Mouse (Mus musculus): Measurements from ENCODE around the gene Itgb5. TPM values are rescaled to one million over a fixed set of nuclear protein-coding genes. Genes with fewer than 3 reads are reported as not detected.
A peak's percentile ranks its signal among the peaks of the same experiment; 100 is the strongest.

Gene Itgb5
- polyA plus RNA-seq, 1 experiment from 2014 or later: 42.4 TPM

GRCm38 (mm10) chr16:33938311-33939132 lies 109.1 kb downstream of the Itgb5 start:
- Histone ChIP-seq H3K27me3 (ENCODE audit: control insufficient read depth, insufficient read depth, low read length) (no peaks in the 10 kb centered on the region), H3K36me3 (ENCODE audit: control insufficient read depth, insufficient read depth, low read length) (no peaks in the 10 kb centered on the region), H3K9ac (ENCODE audit: low read depth, low read length) (peak overlapping the region; percentile 46), H3K4me3 (ENCODE audit: low read depth, low read length) (no peak overlapping the region), H3K27ac (ENCODE audit: low read depth, low read length) (peak overlapping the region; percentile 78), H3K9me3 (replicated peaks; ENCODE audit: control insufficient read depth, low read length) (no peaks in the 10 kb centered on the region), H3K4me2 (0 out of 2 replicates have a peak overlapping the region, but pooled peaks have one; percentile 6), H3K4me1 (ENCODE audit: control insufficient read depth, insufficient read depth, low read length) (peaks cover 70% of the 10 kb centered on the region)
- no peak for ATAC-seq (replicated peaks; ENCODE audit: insufficient number of reproducible peaks, low FRiP score, low TSS enrichment)
- 56% methylated on average over 12 of the region's 12 CpGs for WGBS (ENCODE audit: insufficient replicate concordance)

- H3K4me1 ChIP-seq (ENCODE audit: control insufficient read depth, insufficient read depth, low read length): peaks cover 67% of the 10 kb centered on the region
- H3K9ac ChIP-seq (ENCODE audit: low read depth, low read length): peak overlapping the region; percentile 28; the same call in 1 of the 2 replicates
- H3K9me3 ChIP-seq (replicated peaks; ENCODE audit: control insufficient read depth, low read length): no peaks in the 10 kb centered on the region
- no peak overlapping the region for H3K4me3 ChIP-seq (ENCODE audit: low read depth, low read length)
- WGBS (ENCODE audit: insufficient replicate concordance): 56% methylated on average over 2 of the region's 2 CpGs
- no peaks in the 10 kb centered on the region for H3K36me3 ChIP-seq (ENCODE audit: control insufficient read depth, insufficient read depth, low read length)
- no peak for ATAC-seq (replicated peaks; ENCODE audit: insufficient number of reproducible peaks, low FRiP score, low TSS enrichment)
- H3K27ac ChIP-seq (ENCODE audit: low read depth, low read length): peak overlapping the region; percentile 78
- no peaks in the 10 kb centered on the region for H3K27me3 ChIP-seq (ENCODE audit: control insufficient read depth, insufficient read depth, low read length)
- H3K4me2 ChIP-seq: 0 out of 2 replicates have a peak overlapping the region, but pooled peaks have one; percentile 6
Observed at GRCm38 (mm10) chr16:33939133-33939531, 109.7 kb downstream of the Itgb5 start.

- Histone ChIP-seq H3K4me1 (ENCODE audit: control insufficient read depth, insufficient read depth, low read length) (peaks cover 68% of the 10 kb centered on the region), H3K9me3 (replicated peaks; ENCODE audit: control insufficient read depth, low read length) (no peaks in the 10 kb centered on the region), H3K4me3 (ENCODE audit: low read depth, low read length) (no peak overlapping the region), H3K9ac (ENCODE audit: low read depth, low read length) (no peak overlapping the region), H3K27me3 (ENCODE audit: control insufficient read depth, insufficient read depth, low read length) (no peaks in the 10 kb centered on the region), H3K4me2 (no peak overlapping the region), H3K36me3 (ENCODE audit: control insufficient read depth, insufficient read depth, low read length) (no peaks in the 10 kb centered on the region), H3K27ac (ENCODE audit: low read depth, low read length) (peak overlapping the region; percentile 78; the same call in 1 of the 2 replicates)
- no peak for ATAC-seq (replicated peaks; ENCODE audit: insufficient number of reproducible peaks, low FRiP score, low TSS enrichment)
- WGBS (ENCODE audit: insufficient replicate concordance): 52% methylated on average over 9 of the region's 9 CpGs
Observed at GRCm38 (mm10) chr16:33939636-33940035, 110.2 kb downstream of the Itgb5 start.

GRCm38 (mm10) chr16:33940095-33940494 lies 110.6 kb downstream of the Itgb5 start:
- 0 out of 2 replicates have a peak overlapping the region, but pooled peaks have one; percentile 78 for H3K27ac ChIP-seq (ENCODE audit: low read depth, low read length)
- no peak overlapping the region for H3K9ac ChIP-seq (ENCODE audit: low read depth, low read length)
- H3K4me3 ChIP-seq (ENCODE audit: low read depth, low read length): no peak overlapping the region
- H3K4me2 ChIP-seq: no peak overlapping the region
- WGBS (ENCODE audit: insufficient replicate concordance): 85% methylated on average over 5 of the region's 5 CpGs
- no peaks in the 10 kb centered on the region for H3K27me3 ChIP-seq (ENCODE audit: control insufficient read depth, insufficient read depth, low read length)
- H3K36me3 ChIP-seq (ENCODE audit: control insufficient read depth, insufficient read depth, low read length): no peaks in the 10 kb centered on the region
- peaks cover 72% of the 10 kb centered on the region for H3K4me1 ChIP-seq (ENCODE audit: control insufficient read depth, insufficient read depth, low read length)
- ATAC-seq (replicated peaks; ENCODE audit: insufficient number of reproducible peaks, low FRiP score, low TSS enrichment): no peak
- H3K9me3 ChIP-seq (replicated peaks; ENCODE audit: control insufficient read depth, low read length): no peaks in the 10 kb centered on the region

GRCm38 (mm10) chr16:33941271-33941781 lies 111.9 kb downstream of the Itgb5 start:
- peak overlapping the region; percentile 74 for H3K27ac ChIP-seq (ENCODE audit: low read depth, low read length)
- peaks cover 80% of the 10 kb centered on the region for H3K4me1 ChIP-seq (ENCODE audit: control insufficient read depth, insufficient read depth, low read length)
- H3K4me3 ChIP-seq (ENCODE audit: low read depth, low read length): no peak overlapping the region
- no peaks in the 10 kb centered on the region for H3K27me3 ChIP-seq (ENCODE audit: control insufficient read depth, insufficient read depth, low read length)
- ATAC-seq (replicated peaks; ENCODE audit: insufficient number of reproducible peaks, low FRiP score, low TSS enrichment): peak; percentile 47; the same call in 1 of the 2 replicates
- H3K9me3 ChIP-seq (replicated peaks; ENCODE audit: control insufficient read depth, low read length): no peaks in the 10 kb centered on the region
- peak overlapping the region; percentile 4; the same call in 1 of the 2 replicates for H3K9ac ChIP-seq (ENCODE audit: low read depth, low read length)
- H3K4me2 ChIP-seq: no peak overlapping the region; the same call in 1 of the 2 replicates
- H3K36me3 ChIP-seq (ENCODE audit: control insufficient read depth, insufficient read depth, low read length): no peaks in the 10 kb centered on the region
- whole genome bisulfite sequencing (ENCODE audit: insufficient replicate concordance): 11% methylated on average over 11 of the region's 11 CpGs

GRCm38 (mm10) chr16:33942341-33942740 lies 112.9 kb downstream of the Itgb5 start:
- Histone ChIP-seq H3K27ac (ENCODE audit: low read depth, low read length) (peak overlapping the region; percentile 74; the same call in 1 of the 2 replicates), H3K9ac (ENCODE audit: low read depth, low read length) (no peak overlapping the region; the same call in 1 of the 2 replicates), H3K4me1 (ENCODE audit: control insufficient read depth, insufficient read depth, low read length) (peaks cover 74% of the 10 kb centered on the region), H3K9me3 (replicated peaks; ENCODE audit: control insufficient read depth, low read length) (no peaks in the 10 kb centered on the region), H3K27me3 (ENCODE audit: control insufficient read depth, insufficient read depth, low read length) (no peaks in the 10 kb centered on the region), H3K4me2 (no peak overlapping the region), H3K36me3 (ENCODE audit: control insufficient read depth, insufficient read depth, low read length) (no peaks in the 10 kb centered on the region), H3K4me3 (ENCODE audit: low read depth, low read length) (no peak overlapping the region)
- WGBS (ENCODE audit: insufficient replicate concordance): 50% methylated on average over 11 of the region's 11 CpGs
- ATAC-seq (replicated peaks; ENCODE audit: insufficient number of reproducible peaks, low FRiP score, low TSS enrichment): no peak

GRCm38 (mm10) chr16:33943388-33943787 lies 113.9 kb downstream of the Itgb5 start:
- H3K9ac ChIP-seq (ENCODE audit: low read depth, low read length): no peak overlapping the region
- 85% methylated on average over 6 of the region's 6 CpGs for WGBS (ENCODE audit: insufficient replicate concordance)
- H3K4me1 ChIP-seq (ENCODE audit: control insufficient read depth, insufficient read depth, low read length): peaks cover 64% of the 10 kb centered on the region
- H3K4me3 ChIP-seq (ENCODE audit: low read depth, low read length): no peak overlapping the region
- no peak overlapping the region for H3K4me2 ChIP-seq
- H3K27ac ChIP-seq (ENCODE audit: low read depth, low read length): no peak overlapping the region
- H3K36me3 ChIP-seq (ENCODE audit: control insufficient read depth, insufficient read depth, low read length): 0 out of 2 replicates have a peak, but pooled peaks cover 1% of the 10 kb centered on the region
- no peak for ATAC-seq (replicated peaks; ENCODE audit: insufficient number of reproducible peaks, low FRiP score, low TSS enrichment)
- H3K9me3 ChIP-seq (replicated peaks; ENCODE audit: control insufficient read depth, low read length): no peaks in the 10 kb centered on the region
- no peaks in the 10 kb centered on the region for H3K27me3 ChIP-seq (ENCODE audit: control insufficient read depth, insufficient read depth, low read length)

GRCm38 (mm10) chr16:33944126-33944525 lies 114.7 kb downstream of the Itgb5 start:
- Histone ChIP-seq H3K4me1 (ENCODE audit: control insufficient read depth, insufficient read depth, low read length) (peaks cover 57% of the 10 kb centered on the region), H3K27me3 (ENCODE audit: control insufficient read depth, insufficient read depth, low read length) (no peaks in the 10 kb centered on the region), H3K36me3 (ENCODE audit: control insufficient read depth, insufficient read depth, low read length) (peaks cover 6% of the 10 kb centered on the region; the same call in 1 of the 2 replicates), H3K9me3 (replicated peaks; ENCODE audit: control insufficient read depth, low read length) (no peaks in the 10 kb centered on the region), H3K4me2 (no peak overlapping the region), H3K4me3 (ENCODE audit: low read depth, low read length) (no peak overlapping the region), H3K27ac (ENCODE audit: low read depth, low read length) (no peak overlapping the region), H3K9ac (ENCODE audit: low read depth, low read length) (no peak overlapping the region)
- WGBS (ENCODE audit: insufficient replicate concordance): 83% methylated on average over 4 of the region's 4 CpGs
- ATAC-seq (replicated peaks; ENCODE audit: insufficient number of reproducible peaks, low FRiP score, low TSS enrichment): no peak

Data from heart, embryonic 11.5 days (tissue).